Mouse (Mus musculus): Measurements from ENCODE around the gene Ecel1.

Ecel1 gene

DNA sequence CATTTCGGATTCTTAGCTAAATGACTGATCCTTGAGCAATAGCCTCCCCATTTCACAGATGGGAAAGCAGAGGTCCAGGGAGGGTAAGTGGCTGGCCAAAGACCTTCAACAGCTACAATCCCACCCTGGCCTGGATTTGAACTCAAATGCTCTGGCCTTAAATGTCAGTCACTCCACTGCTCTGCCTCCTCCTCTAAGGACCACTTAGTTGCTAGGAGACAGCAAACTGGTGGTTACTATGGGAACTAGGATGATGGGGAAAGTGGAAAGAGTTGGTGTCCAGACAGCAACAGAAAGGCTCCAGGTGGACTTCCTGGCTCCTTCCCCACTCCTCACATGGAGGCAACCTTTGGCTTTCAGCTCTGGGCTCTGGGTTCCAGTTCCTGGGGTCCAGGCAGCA lies 15.0 kb upstream of the Ecel1 start:
- no peak for DNase-seq (ENCODE audit: low read depth, low spot score)

GRCm38 (mm10) chr1:87170458-87170857 lies 14.1 kb upstream of the Ecel1 start:
- DNase-seq (ENCODE audit: low read depth, low spot score) = no peak

- DNase-seq (ENCODE audit: low read depth, low spot score) = no peak
Observed at GRCm38 (mm10) chr1:87164796-87165184, 8.5 kb upstream of the Ecel1 start.

DNA sequence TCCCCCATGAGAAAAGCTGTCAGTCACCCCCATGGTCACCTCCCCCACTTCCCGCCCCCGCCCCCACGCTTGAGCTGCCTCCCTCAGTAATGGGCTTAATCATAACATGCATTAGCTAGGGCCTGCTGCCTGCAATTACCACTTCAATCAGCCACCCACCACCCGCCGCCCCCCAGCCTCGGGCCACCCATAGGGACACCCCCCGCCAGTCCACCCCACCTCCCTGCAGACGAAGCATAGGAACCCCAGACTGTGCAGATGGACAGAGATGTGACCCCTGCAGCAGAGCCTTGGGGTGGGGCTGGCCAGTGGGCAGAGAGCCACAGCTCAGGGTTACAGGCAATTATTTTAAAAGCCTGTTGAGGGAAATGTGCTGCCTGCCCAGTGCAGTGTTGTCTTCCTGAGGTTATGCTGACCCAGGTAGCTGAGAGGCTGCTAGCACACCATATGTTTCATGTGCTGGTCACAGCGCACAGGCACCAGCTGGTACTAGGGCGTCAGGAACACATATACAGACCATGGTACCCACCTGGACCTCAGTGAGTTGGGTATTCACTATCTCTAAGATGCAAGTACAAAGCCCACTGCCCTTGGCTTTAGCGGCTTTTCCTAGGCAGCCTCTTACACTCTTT lies 8.0 kb upstream of the Ecel1 start:
- DNase-seq (ENCODE audit: low read depth, low spot score) = no peak

- no peak for DNase-seq (ENCODE audit: low read depth, low spot score)
Observed at GRCm38 (mm10) chr1:87159396-87159795, 3.1 kb upstream of the Ecel1 start.

GRCm38 (mm10) chr1:87155531-87156198 lies 656 bp downstream of the Ecel1 start:
- no peak for DNase-seq (ENCODE audit: low read depth, low spot score)

DNA sequence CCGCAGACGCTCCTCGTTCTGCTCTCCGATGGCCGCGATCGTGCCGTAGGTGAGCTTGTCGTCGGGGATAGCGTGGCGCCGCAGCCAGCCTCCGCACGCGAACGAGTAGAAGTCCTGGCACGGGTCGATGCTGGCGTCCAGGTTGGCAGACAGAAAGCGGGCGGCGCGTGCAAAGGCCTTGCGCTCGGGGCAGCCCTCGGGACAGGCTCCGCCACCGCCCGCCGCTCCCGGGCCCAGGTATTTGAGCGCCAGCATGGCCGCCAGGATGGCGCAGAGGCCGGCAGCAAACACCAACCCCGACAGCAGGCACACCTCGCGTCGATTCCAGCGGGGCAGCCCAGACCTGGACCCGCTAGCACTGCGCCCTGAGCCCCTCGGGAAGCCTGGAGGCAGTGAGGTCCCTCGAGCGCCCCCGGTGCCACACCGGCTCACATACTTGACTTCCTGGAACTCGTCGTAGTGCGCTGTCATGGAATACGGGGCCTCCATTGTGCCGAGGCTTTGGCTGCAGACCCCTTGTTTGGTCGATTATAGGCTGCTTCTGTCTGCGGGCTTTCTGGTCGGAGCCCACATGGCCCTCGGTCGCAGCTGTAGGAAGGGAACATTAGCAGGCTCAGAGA lies 1.7 kb downstream of the Ecel1 start:
- DNase-seq (ENCODE audit: low read depth, low spot score) = no peak

- no peak for DNase-seq (ENCODE audit: low read depth, low spot score)
Observed at GRCm38 (mm10) chr1:87153776-87154500, 2.4 kb downstream of the Ecel1 start.

GRCm38 (mm10) chr1:87151286-87151685 lies 5.0 kb downstream of the Ecel1 start:
- no peak for DNase-seq (ENCODE audit: low read depth, low spot score)

- no peak for DNase-seq (ENCODE audit: low read depth, low spot score)
Observed at GRCm38 (mm10) chr1:87149422-87149821, 6.9 kb downstream of the Ecel1 start.

DNA sequence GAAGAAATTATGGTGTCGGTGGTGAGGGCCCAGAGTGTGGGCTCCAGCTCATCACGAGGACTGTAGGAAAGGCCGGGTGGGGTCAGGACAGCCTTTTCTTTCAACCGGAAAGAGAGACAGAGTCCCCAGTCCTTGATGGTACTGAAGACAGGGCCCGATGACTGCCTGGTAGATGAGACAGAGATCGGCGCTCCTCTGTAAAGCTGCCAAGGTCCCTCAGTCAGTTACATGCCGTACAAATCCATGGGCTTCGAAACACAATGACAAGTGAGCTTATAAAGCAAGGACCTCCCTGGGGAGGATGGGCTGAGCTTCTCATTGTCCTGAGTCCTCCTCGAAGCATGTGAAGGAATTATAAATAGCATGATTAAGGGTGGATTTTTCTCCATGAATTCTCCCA lies 13.2 kb downstream of the Ecel1 start:
- DNase-seq (ENCODE audit: low read depth, low spot score) = no peak

- peak; percentile 34 for DNase-seq (ENCODE audit: low read depth, low spot score)
Observed at GRCm38 (mm10) chr1:87142456-87142855, 13.9 kb downstream of the Ecel1 start.

- DNase-seq (ENCODE audit: low read depth, low spot score) = no peak
Observed at GRCm38 (mm10) chr1:87141550-87141949, 14.8 kb downstream of the Ecel1 start.

DNA sequence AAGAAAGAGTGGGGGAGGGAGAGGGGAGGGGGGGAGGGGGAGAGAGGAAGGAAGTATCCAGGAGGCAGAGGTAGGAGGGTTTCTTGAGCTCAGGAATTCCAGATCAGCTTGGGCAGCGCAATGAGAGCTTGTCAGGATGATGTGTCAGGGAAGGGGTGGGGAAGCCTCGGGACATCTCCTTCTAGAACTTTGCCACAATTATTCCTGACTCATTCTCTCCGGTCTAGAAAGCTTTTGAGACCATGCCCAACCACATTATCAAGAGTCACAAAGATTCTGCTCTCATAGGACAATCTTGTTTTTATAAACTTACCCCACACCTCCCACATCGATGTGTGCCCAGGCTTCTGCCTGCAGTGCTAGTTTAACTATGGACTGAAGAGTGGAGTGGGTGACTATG lies 24.5 kb downstream of the Ecel1 start:
- DNase-seq (ENCODE audit: low read depth, low spot score) = no peak

- DNase-seq (ENCODE audit: low read depth, low spot score) = no peak
Observed at GRCm38 (mm10) chr1:87127206-87128030, 28.9 kb downstream of the Ecel1 start.

GRCm38 (mm10) chr1:87124673-87125072 lies 31.6 kb downstream of the Ecel1 start, which contains the start of gene Akp3:
TSS of gene Akp3 (plus strand) at chr1:87124973.
- no peak for DNase-seq (ENCODE audit: low read depth, low spot score)

GRCm38 (mm10) chr1:87114784-87115183 lies 41.5 kb downstream of the Ecel1 start:
- DNase-seq (ENCODE audit: low read depth, low spot score) = no peak

DNA sequence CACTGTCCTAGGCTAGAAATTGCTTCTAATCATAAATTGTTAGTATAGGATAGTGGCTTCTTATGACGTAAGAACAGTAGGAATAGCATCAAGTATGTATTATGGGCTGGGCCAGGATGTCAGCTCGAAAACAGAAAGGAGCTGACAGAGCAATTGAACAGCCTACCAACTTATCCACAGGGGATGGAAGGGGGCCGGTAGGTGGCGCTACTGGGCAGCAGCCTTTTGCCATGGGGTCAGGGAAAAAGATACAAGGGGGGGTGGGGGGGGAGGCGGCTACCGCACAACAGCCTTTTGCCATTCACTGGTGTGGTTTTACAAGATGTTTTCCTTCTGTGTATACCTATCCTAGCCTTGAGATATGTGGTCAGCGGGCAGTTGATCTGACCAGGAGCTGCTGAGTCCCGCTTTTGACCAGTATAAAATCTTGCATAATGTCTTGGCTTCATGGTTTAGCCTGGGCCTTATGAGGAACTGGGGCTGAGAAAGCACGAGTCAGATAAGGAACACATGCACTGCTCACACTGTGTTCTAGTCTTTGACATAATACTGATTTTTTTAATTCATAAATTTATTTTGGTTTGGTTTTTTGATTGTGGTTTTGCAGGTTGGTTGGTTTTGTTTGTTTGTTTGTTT lies 44.5 kb downstream of the Ecel1 start:
- peak; percentile 36 for DNase-seq (ENCODE audit: low read depth, low spot score)

GRCm38 (mm10) chr1:87108564-87108963 lies 47.8 kb downstream of the Ecel1 start:
- no peak for DNase-seq (ENCODE audit: low read depth, low spot score)

GRCm38 (mm10) chr1:87106536-87106935 lies 49.8 kb downstream of the Ecel1 start:
- no peak for DNase-seq (ENCODE audit: low read depth, low spot score)

DNA sequence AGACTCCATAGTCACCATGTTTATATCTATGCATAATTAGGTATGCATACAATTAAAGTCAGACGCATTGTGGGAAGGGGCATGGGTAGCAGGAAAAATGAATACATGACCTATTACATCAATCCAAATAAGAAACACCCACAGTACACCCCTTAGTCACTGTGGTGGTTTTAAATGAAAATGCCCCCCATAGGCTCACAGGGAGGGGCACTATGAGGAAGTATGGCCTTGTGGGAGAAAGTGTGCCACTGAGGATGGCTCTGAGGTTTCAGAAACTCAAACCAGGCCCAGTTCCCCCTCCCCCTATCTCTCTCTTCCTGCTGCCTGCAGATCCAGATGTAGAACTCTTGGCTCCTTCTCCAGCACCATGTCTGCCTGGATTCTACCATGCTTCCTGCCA lies 52.4 kb downstream of the Ecel1 start:
- no peak for DNase-seq (ENCODE audit: low read depth, low spot score)

Measured in mesoderm, embryonic 11.5 days (tissue).